Mouse (Mus musculus) C2C12 (cell line): ENCODE measurements around the gene Acot2. TPM values are rescaled to one million over a fixed set of nuclear protein-coding genes. Genes with fewer than 3 reads are reported as not detected.
"Not testable (repeated sequence)": the region's sequence is repeated elsewhere in the genome, so short reads cannot be mapped to it uniquely, and the experiment has no call there.

Source experiments
- H3K27me3 ChIP-seq: one replicate; pipeline ENCODE4 v1.6.1; 2011; ENCODE audit not compliant: control insufficient read depth, insufficient read depth, insufficient read length
- H3K36me3 ChIP-seq: one replicate; pipeline ENCODE4 v1.6.1; 2011; ENCODE audit not compliant: control insufficient read depth, insufficient read depth
- H3K4me3 ChIP-seq: one replicate; pipeline ENCODE4 v1.5.1; 2011; ENCODE audit warnings: mild to moderate bottlenecking, control low read depth; ENCODE audit not compliant: poor library complexity, insufficient read depth, severe bottlenecking
- H3K79me2 ChIP-seq: one replicate; pipeline ENCODE4 v1.6.1; 2011; ENCODE audit not compliant: control insufficient read depth, insufficient read depth
- H3K79me3 ChIP-seq: one replicate; pipeline ENCODE4 v1.6.1; 2011; ENCODE audit warnings: low read depth, control low read depth
- H3ac ChIP-seq: one replicate; pipeline ENCODE3; 2011; ENCODE audit warnings: low read depth; ENCODE audit not compliant: control insufficient read depth, insufficient read length
- CEBPB ChIP-seq: IDR thresholded peaks from one replicate; pipeline ENCODE4 v1.6.1; 2011; ENCODE audit warnings: low read depth, mild to moderate bottlenecking, control low read depth, moderate library complexity
- CTCF ChIP-seq: IDR thresholded peaks from one replicate; pipeline ENCODE4 v1.5.1; 2011; ENCODE audit not compliant: control insufficient read depth, insufficient read depth, insufficient read length
- FOSL1 ChIP-seq: IDR thresholded peaks from one replicate; pipeline ENCODE4 v1.8.0; 2011; ENCODE audit warnings: mild to moderate bottlenecking, low read length; ENCODE audit not compliant: poor library complexity, insufficient read depth, severe bottlenecking
- MAX ChIP-seq: IDR thresholded peaks from one replicate; pipeline ENCODE4 v1.6.1; 2011; ENCODE audit warnings: mild to moderate bottlenecking, control low read depth
- MYOD1 ChIP-seq: IDR thresholded peaks from one replicate; pipeline ENCODE4 v1.6.1; 2011; ENCODE audit warnings: low read depth; ENCODE audit not compliant: control insufficient read depth, insufficient read length
- MYOG ChIP-seq: IDR thresholded peaks from one replicate; pipeline ENCODE4 v1.6.1; 2011; ENCODE audit not compliant: control insufficient read depth, insufficient read length; ENCODE audit errors: extremely low read depth
- USF1 ChIP-seq: IDR thresholded peaks from one replicate; pipeline ENCODE4 v1.6.1; 2011; ENCODE audit warnings: low read depth, mild to moderate bottlenecking, control low read depth, moderate library complexity
- polyA plus RNA-seq: library from polyadenylated mRNA; unstranded; fragments of >200 nt; fragmentation: generic; extraction: Trizol; gene quantifications from one replicate; pipeline ENCODE4 v1.2.1, GENCODE M21; 2012; ENCODE audit warnings: missing spikeins

Acot2 gene
- polyA plus RNA-seq, 1 experiment, result 2.6 TPM

GRCm38 (mm10) chr12:84000418-84000817, 12.8 kb downstream of the Acot2 start:
- TF ChIP-seq CTCF (no peak), MAX (no peak), FOSL1 (no peak), USF1 (no peak), MYOG (no peak), CEBPB (no peak), MYOD1 (no peak)
- no peaks in the 10 kb centered on the region for H3K79me3 ChIP-seq
- H3K79me2 ChIP-seq, result no peaks in the 10 kb centered on the region
- H3K4me3 ChIP-seq, result no peak overlapping the region
- no peak overlapping the region for H3ac ChIP-seq
- no peaks in the 10 kb centered on the region for H3K36me3 ChIP-seq
- no peaks in the 10 kb centered on the region for H3K27me3 ChIP-seq

GRCm38 (mm10) chr12:84003866-84004265, 16.2 kb downstream of the Acot2 start:
- Histone ChIP-seq H3K79me3 (no peaks in the 10 kb centered on the region), H3K27me3 (no peaks in the 10 kb centered on the region), H3K4me3 (no peak overlapping the region), H3K36me3 (no peaks in the 10 kb centered on the region), H3ac (no peak overlapping the region), H3K79me2 (no peaks in the 10 kb centered on the region)
- no peak for TF ChIP-seq CEBPB
- no peak for TF ChIP-seq MYOD1
- no peak for TF ChIP-seq USF1
- TF ChIP-seq FOSL1, result no peak

- no peak overlapping the region for H3ac ChIP-seq
- H3K79me3 ChIP-seq, result no peaks in the 10 kb centered on the region
- TF ChIP-seq MAX (no peak), MYOD1 (no peak), CEBPB (no peak), CTCF (no peak), USF1 (no peak), MYOG (no peak), FOSL1 (no peak)
- H3K27me3 ChIP-seq, result peaks cover 15% of the 10 kb centered on the region
- no peaks in the 10 kb centered on the region for H3K36me3 ChIP-seq
- no peaks in the 10 kb centered on the region for H3K79me2 ChIP-seq
- H3K4me3 ChIP-seq, result no peak overlapping the region
These were observed 20.6 kb downstream of the Acot2 start for GRCm38 (mm10) chr12:84008251-84008650.

- Histone ChIP-seq H3K79me3 (no peaks in the 10 kb centered on the region), H3K4me3 (no peak overlapping the region), H3K27me3 (peaks cover 15% of the 10 kb centered on the region), H3K79me2 (no peaks in the 10 kb centered on the region), H3K36me3 (no peaks in the 10 kb centered on the region), H3ac (no peak overlapping the region)
- TF ChIP-seq CTCF, result no peak
- no peak for TF ChIP-seq CEBPB
- TF ChIP-seq MYOD1, result no peak
- TF ChIP-seq USF1, result no peak
- TF ChIP-seq MAX, result no peak
- no peak for TF ChIP-seq MYOG
- no peak for TF ChIP-seq FOSL1
These were observed 21.1 kb downstream of the Acot2 start for GRCm38 (mm10) chr12:84008729-84009128.

- not testable (repeated sequence) for H3K79me2 ChIP-seq, H3K79me3 ChIP-seq, H3ac ChIP-seq, H3K4me3 ChIP-seq, H3K36me3 ChIP-seq
- peaks cover 15% of the 10 kb centered on the region for H3K27me3 ChIP-seq
- peak; percentile 8 for TF ChIP-seq CEBPB
These were observed 21.7 kb downstream of the Acot2 start, which contains the start of gene Acot1 for GRCm38 (mm10) chr12:84009171-84009965. TSS of gene Acot1 (plus strand) at chr12:84009490.

GRCm38 (mm10) chr12:84010201-84010600, 22.5 kb downstream of the Acot2 start:
- no peak for TF ChIP-seq FOSL1
- no peak for TF ChIP-seq USF1
- TF ChIP-seq CEBPB, result no peak
- TF ChIP-seq MYOG, result no peak
- no peak for TF ChIP-seq CTCF
- Histone ChIP-seq H3ac (no peak overlapping the region), H3K4me3 (no peak overlapping the region), H3K36me3 (no peaks in the 10 kb centered on the region), H3K27me3 (peaks cover 15% of the 10 kb centered on the region), H3K79me2 (no peaks in the 10 kb centered on the region), H3K79me3 (no peaks in the 10 kb centered on the region)
